Mouse (Mus musculus) right cerebral cortex, postnatal 14 days (tissue): ENCODE measurements around the gene Ncam1.
A peak's percentile ranks its signal among the peaks of the same experiment; 100 is the strongest.

Source experiments
- DNase-seq: peaks from one replicate; pipeline ENCODE4 v3.0.0; 2022

Gene Ncam1

DNA sequence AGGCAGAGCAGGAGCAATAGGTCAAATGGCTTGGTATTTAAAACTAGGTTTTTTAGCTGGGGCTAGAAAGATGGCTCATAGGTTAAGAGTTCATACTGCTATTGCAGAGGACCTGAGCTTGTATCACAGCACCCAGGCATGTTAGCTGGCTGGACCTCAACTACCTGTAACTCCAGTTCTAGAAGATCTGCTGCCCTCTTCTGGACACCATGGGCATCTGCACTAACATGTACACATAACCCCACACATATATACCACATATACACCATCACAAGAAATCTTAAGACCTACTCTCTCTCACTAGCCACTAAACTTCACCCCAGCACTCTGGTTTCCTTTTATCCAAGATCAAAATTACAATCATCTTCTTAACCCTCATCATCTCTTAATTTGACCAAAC, 131.7 kb downstream of the Ncam1 start:
- no peak for DNase-seq

DNA sequence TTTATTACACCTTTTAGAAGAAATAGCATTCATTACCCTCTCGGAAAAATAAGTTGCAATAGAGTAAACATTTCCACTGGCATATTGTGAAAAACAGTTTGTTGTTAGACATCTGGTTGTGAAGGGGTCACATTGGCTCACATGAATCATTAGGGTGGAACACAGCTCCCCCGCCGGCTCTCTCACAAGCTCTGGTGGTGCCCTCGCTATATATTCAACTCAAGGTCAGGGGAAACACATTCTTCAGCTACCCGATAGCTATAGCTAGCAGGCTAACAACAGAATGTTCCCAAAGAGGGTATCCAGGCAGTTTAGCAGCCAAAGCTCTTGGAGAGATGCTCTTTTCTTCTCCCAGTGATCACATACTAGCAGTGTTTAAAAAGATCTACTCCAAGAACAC, 133.4 kb downstream of the Ncam1 start:
- DNase-seq, result no peak

DNA sequence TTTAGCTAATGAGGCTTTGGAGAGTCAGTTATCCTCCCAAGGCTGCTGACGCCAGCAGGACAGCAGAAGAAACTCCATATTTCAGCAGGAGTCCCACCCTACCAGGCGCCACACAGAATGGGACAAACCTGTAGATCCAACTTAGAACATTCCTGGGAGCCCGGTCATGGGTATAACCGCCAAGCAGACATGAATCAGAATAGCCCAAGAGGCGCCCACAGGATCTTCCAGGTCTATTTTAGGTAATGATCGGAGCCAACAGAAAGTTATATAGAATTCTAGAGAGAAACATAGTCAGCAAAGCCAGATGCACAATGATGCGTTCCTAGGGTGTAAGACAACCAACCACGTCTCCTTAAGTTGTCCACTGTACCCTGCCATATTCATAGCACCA, 134.8 kb downstream of the Ncam1 start:
- DNase-seq, result no peak

DNA sequence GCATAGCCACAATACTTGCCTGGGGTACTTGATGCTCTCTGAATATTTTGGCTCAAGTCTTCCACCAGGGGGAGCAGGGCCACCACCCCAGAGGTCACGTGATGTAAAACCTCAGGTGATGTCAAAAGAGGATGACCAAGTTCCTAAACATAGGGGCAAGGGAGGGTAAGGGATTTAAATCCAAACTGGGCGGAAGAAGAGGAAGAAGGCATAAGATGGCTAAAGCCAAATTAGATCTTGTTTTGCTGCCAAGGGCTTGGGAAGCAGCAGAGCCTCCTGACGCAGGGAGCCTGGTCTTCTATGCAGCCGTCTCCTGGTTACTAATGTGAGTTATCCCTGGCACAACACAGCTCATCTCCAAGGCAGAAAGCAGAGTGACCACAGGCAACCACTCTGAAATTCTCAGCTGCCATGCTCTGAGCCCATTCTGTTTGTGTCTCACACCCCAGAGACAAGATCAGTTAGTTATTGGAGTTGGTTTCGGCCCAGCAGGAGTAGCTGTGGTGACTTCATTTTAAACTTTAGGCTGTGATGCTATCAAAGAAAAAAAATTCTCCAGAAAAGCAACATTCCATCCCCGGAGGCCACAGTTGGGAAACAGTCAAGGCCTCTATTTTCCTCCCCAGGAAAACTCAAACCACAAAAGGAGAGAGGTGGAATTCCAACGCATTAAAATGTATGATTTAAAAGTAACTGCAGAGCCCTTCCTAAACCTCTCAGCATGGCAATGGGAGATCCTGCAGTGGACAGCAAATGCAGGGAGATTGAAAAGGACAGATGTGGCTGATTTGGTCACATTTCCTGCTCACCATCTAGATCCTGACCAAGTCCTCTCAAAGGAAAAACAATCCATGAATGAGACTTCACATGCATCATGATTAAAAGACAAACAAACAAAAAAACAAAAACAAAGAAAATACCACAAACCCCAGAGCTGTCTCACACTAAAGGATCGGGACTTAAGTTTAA, 135.5 kb downstream of the Ncam1 start:
- DNase-seq, result no peak

DNA sequence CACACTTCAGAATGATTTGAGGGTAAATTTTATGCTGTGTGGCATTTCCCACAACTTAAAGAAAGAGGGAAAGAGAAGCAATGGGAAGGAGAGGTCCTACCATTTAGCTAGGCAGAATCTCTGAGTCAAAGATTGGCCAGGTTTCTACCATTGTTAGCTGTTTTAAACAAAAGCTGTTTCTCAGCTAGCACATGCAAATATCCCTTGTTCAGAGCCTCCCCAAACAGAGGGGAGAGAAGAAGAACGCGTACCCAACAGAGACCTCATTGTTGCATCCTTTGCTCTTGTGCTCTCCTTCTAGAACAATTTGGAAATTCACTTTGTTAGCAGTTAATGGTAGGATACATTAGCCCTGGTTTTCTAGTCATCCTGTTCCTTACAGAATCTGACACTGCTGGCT, 137.2 kb downstream of the Ncam1 start:
- no peak for DNase-seq

DNA sequence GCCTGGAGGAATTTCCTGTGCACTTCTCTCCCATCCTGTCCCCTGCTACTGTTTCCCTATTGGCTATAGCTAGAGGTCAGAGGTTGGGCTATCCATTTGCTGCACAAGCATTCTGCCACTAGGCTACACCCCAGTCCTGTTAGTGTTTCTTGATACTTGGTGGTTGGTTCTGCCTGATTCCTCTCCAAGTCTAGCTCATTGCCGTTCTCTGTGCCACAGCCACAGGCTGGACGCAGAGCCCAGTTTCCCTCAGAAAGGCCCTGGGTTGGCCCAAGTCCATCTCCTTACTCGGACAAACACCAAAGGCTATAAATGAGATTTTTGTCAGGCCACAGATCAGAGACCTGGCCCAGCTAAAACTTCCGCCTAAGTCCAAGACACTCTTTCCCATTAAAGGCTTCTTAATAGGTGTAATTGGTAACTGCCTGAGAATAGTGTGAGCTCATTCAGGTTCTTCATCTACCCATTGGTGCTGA, 140.3 kb downstream of the Ncam1 start:
- no peak for DNase-seq

DNA sequence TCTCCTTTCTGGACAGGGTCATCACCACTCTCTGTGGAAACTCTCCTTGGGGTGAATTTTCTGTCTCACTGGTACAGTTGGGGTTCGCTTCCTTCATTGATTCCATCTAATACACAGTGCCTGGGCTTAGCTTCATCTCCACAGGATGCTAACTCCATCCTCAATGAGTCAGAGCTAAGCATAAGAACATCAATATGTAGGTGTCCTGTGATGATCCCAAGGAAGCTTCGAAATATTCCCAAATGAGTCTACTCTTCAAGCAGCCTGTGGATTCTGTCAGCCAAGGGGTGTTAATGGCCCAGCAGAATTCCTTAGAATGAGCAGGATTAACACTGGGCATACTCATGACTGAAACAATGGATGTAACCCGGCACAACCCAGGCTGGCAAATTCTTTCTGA, 144.3 kb downstream of the Ncam1 start:
- DNase-seq, result no peak

DNA sequence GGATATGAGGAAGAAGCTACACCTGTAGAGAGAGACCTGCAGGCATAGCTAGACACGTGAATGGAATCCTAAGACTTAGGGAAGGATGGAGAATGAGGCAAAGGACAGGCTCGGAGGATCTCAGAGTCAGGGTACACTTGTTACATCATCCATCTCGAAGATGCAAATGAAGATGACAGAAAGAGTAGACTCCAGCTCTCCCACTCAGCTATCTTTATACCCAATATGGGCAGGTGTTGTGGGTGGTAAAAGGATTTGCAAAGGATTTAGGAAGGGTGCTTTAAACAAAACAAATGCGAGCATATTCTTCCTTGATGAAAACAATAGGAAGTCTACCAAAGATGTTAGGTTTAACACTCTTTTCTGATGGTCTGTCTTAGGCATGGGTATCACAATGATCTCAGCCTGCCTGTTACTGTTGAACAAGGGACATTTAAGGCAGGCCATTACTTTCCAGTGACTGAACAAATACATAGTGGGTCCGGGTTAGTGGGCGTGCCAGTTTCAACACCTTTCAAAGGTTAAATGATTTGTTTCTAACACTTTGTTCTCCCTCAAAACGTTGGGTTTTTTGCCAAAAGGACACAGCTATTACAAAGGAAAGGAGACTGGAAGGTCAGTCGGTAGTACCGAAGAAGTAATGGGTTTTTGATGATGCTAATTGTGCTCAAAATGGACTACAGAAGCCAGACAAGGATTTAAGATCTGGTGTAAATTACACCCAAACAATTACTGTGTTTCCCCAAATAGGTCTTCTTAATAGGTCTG, 145.1 kb downstream of the Ncam1 start:
- DNase-seq, result no peak

DNA sequence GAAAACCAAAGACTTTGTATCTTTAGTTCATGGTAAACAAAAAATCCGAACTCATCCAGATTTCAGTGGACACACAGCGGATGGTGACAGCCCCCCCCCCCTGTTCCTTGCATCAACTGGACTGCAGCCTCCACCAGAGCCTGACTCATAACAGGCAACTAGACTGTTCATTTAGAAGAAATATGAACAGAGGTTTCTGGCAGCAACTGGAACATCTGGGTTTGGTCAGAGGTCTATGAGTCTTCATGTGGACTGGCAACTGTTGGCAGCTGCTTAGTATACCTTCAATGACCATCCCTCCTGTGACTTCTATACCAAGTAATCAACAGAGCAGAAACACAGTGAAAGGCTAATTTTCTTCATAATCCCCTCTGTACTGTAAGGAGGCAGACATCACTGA, 154.4 kb downstream of the Ncam1 start:
- DNase-seq, result no peak

DNA sequence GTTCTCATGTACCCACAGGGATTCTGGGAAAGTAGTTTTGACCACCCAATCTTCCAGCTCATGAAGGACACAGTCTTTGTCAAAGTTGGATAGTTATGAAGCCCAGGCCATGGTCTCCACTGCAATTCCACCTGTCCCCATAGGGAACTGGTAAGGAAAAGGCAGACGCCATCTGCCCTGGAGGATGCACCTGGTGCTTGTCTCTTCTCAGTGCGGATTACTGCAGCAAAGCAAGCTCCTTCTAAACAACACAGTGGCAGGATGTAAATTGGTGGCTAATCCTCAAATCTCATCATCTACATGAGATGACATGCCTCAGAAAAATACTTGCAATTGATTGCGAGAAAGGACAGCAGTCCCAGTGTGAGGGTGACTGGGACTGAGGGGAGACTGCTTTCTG, 158.0 kb downstream of the Ncam1 start:
- DNase-seq, result no peak

DNA sequence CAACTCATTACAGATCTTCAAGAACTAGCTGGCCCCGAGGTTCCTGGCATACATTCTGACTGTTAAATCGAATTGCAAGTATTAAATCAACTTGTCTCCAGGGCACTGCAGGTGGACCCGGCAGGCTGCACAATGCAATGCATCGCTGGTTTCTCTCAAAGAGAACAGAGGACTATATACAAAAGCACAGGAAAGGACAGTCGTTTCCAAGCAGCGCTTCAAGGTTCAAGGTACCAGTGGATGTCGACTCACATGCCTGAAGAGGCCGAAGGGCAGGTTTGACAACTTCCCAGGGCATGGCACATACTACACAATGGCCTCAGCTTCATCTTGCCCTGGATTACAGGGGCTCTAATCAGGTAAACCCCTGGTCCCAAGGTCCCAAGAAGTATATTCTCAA, 158.6 kb downstream of the Ncam1 start:
- no peak for DNase-seq

DNA sequence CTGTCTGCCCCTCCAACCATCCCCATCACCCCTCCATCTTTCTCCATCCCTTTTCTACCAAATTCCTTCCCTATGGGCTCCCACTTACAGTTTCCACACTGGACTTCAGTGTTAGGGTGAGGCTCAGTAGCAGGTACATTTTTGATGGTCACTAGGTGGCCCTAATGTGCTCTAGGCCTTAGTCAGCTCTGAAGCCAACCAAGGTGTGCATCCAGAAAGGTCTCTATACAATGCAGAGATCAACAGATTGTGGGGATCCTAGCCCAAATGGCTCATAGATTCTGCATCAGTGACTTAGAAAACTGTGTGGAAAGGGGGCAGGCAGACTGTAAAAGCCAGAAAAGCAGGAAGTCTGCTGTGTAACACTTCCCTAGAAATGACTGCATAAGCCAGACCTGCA, 160.8 kb downstream of the Ncam1 start:
- no peak for DNase-seq

DNA sequence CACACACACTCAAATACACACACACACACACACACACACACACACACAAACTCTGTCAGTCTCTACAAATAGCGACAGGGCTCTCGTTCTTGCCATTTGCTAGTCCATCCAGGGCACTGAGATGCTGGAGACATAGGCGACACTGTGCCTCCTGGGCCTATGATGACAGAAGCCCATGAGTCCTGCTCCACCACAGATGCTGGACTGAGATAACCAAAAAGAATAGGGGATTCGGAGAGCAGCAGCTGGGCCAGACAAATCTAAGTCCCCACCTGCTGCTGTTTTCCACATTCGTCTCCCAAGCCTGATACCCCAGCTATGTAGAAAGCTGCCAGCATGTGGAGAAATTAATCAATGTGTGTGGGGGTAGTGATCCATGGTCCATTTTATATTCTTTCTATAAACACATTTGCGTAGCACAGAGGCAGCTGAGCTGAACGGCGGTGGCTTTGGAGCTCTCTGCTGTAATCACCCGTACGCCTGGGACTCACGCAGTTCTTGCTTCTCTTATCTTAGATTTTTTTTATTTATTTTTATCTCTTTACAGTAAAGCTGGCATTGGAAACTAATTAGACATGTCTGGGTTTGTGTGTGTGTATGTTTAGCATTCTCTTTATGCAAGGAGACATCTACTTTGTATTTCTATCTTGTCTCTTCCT, 162.9 kb downstream of the Ncam1 start:
- no peak for DNase-seq

DNA sequence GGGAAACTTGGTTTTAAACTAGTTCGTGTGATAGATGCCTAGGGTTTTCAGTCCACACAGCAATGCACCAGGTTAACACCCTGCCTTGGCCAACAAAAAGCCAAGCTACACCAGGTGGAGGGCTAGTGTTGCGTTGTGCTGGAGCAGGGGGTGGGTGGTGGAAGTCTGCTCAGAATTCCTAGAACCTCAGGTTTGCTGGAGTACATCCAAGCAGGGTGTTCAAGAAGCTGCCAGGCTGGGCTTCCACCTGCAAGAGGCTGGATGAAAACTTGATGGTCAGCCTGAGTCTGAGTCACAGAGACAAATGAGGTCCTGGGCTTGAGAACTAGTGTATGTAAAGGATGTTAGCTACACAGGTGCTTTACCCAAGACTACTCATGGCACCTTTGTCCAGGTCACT, 166.1 kb downstream of the Ncam1 start:
- DNase-seq, result no peak

DNA sequence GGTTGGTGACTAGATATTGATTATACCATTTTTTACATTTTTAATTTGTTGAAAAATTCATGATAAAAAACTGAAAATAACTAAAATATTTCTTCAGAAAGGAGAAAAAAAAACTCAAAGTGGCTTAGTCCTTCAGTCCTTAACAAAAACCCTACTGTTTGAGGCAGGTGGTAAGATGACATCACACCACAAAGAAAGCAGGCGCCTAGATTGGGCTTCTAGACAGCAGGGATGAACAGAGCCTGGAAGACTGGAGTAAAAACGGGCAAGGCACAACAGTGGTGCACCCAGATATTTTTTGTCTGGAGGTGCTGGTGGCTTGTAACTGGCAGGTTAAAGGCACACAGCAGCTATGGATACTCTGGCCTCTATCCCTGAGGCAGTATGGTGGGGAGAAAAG, 168.4 kb downstream of the Ncam1 start:
- DNase-seq, result no peak

DNA sequence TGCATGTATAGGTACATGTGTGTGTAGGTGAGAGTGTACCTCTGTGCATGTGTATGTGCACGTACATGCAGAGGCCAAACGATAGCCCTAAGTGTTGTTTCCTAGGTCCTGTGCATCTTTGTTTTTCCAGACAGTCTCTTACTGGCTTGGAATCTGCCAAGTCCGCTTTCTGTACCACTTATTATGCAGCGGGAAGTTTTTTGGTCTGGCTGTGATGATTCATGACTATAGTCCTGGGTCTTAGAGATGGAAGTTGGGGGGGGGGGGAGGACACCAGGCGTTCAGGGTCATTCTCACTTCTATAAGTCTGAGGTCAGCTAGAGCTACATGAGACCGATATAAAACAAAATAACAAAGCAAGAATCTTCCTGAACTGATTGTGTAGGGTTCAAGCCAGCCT, 173.8 kb downstream of the Ncam1 start:
- DNase-seq, result no peak

DNA sequence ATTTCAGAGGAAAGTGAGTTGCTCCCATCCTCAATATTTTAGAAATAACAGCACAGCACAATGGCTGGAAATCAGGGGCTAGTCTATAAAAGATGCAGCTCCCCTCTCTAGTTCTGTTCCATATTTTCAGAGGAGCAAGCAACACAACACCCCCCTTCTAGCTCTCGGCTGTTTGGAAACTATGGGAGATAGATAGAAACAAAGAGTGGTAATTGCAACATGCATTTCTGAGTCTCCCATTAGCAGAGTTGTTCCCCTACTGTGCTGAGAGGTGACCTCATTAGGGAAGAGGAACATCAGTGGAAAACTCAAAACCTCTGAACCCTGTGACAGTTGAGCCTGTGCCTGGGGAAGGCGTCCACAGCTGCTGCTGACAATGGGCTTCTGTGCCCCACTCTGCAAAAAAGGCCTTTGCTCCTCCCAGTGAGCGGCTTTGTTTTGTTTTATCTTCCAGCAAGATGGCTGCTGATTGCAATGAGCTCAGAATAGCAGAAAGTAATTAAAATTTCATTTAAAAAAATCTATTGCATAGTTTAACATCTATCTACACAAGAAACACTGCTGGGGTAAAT, 174.7 kb downstream of the Ncam1 start:
- no peak for DNase-seq

DNA sequence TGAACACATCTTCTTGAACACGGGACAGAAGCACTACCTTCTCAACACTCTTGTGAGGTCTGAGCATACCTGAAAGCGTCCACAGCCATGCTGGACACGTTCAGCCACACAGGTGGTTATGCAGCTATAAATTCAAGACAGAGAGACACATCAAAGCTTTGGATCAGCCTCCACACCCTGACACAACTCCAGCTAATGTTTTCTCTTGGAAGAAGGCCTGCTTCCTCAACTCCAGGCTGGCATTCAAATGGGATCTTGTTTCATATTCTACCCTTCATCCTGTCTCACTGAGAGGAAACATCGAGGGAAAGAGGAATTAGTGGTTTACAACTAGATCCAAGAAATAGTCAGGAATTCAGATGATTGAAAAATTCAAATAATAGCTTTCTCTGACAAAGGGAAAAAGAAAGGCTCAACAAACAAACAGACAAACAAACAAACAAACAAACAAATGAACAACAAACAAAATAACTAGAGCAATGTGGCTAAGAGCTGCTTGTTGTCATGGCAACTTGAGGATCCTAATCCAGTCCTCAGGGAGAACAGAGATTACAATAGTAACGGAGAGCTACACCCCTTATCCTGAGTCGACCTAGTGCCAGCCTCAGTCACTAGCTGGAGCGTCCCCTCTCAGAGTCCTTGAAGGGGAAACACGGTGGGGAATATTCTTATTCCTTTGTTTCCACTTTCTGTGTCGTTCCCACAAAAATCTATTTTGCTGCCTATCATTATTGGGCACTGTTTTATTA, 175.6 kb downstream of the Ncam1 start:
- no peak for DNase-seq

DNA sequence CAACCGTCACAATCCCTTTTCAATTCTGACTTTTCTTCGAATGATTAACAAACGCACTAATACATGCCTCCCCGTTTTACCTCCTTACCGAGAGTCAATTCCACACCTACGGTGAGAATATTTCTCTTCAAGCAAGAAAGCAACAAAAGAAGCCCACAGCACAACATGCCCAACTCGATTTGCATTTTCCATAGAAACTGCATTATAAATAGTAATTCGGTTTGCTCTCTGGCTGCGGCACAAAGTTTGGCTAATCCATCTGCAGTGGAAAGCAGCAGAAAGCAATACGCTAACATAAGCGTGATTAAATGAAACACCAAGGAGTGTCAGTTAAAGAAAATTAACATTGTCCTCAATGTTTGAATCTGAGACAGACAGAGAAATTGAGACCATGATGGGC, 177.0 kb downstream of the Ncam1 start:
- no peak for DNase-seq

DNA sequence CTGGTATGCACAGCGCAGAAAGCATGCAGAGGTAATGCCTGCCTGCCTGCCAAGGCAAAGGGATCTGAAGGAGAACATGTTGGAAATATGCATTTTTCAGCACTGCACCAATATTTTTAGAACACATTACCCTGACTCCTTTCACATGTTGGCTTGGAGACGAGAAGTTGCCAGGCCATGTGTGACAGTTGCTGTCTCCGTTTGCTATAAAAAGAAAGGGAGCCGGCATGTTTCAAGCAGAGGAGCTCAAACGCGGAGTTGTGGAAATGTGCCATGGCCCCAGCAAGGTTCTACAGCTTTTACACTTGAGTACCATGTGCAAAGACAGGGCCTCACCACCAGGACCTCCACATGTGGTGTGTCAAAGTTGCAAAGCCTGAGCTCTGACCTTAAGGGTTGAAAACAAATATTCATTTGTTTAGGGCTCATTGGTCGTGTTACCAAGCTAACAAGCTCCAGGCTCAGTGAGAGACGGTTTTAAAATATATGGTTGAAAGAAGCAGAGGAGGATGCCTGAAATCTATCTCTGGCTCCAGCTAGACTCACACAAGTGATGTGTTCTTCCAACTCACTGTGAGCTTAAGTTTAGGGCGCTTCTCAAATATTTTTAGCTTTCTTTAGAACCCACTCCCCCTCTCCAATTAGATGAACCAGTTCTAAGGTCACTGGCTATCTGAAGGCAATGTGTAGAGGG, 179.9 kb downstream of the Ncam1 start:
- peak; percentile 33 for DNase-seq

DNA sequence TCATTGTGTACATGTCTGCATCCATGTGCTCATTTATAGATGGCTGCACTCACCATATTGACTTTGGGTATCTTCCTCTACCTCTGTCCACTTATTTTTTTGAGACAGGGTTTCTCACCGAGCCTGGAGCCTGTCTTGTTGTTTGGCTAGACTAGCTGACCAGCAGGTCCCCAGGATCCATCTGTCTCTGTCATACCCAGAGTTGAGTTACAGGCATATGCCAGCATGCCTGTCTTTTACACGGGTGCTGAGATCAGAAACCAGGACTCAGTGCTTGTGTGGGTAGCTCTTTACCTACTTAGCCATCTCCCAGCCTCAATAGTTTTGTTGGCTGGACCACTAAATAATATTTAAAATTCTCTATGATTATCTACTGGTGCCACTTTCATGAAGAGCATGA, 180.5 kb downstream of the Ncam1 start:
- DNase-seq, result no peak

DNA sequence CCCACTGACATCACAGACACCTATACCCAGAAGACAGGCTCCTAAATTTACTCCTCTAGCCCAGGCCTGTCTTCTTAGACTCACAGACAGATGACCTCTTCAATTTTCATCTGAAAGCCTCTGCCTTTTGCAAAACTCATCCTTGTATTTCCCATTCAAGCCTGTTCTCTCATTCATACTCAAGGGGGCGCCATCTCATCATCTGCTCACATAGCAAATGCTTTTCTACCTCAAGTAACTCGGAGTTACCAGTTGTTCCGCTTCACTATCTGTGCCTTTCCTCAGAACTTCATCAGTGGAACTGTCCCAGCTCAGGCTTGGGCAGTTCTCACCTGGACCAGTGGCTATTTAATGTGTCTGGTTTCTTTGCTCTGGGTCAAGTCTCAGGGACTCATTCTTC, 181.5 kb downstream of the Ncam1 start:
- peak; percentile 34 for DNase-seq
